8 mouse cellular contexts compared by ENCODE assay signal in the genomic region with DNA sequence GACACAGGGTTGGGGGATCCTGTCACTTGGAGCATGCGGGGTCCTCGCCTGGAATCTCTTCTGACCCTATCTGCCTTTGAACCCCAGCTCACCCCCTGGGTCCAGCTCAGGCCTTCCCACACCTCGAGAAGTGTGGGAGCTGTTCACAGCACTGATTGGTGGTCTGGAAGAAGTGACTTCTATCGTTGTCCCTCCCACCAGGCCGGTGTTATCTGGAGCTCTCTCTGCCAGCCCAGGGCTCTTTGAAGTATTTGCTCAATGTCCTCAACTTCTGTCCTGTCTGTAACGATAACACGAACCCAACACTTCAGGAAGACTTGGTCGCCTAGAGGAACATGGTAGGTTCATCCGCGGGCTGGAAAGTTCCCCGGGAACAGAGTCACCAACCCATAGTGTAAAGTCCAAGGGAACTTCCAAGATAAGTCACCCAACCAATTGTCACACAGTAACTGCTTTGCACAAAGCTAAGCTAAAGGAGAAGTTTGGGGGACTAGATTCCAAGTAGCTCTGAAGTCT. TPM values are rescaled to one million over a fixed set of nuclear protein-coding genes. Genes with fewer than 3 reads are reported as not detected.
A peak's percentile ranks its signal among the peaks of the same experiment; 100 is the strongest.
DNase-seq lines count a peak whose midpoint lies in the region; ATAC-seq lines count a peak whose summit lies in the region.

No protein-coding gene starts in this region.

- WGBS in forebrain, embryonic 10.5 days: 71% methylated on average over 11 of the region's 11 CpGs
- WGBS in forebrain, embryonic 16.5 days: 77% methylated on average over 11 of the region's 11 CpGs
- 54% methylated on average over 11 of the region's 11 CpGs for WGBS in limb, embryonic 10.5 days

- peak overlapping the region; percentile 94 for H3K4me3 ChIP-seq in forebrain, embryonic 10.5 days
- H3K4me3 ChIP-seq in forebrain, embryonic 16.5 days (replicated peaks; ENCODE audit: low read length): no peak overlapping the region
- peak overlapping the region; percentile 93 for H3K4me3 ChIP-seq in megakaryocyte, embryonic 14.5 days (replicated peaks)
- H3K4me3 ChIP-seq in limb, embryonic 10.5 days: peak overlapping the region; percentile 73

- no peak overlapping the region for H3K27ac ChIP-seq in forebrain, embryonic 10.5 days
- no peak overlapping the region for H3K27ac ChIP-seq in forebrain, embryonic 16.5 days (ENCODE audit: low read length)
- H3K27ac ChIP-seq in limb, embryonic 10.5 days: no peak overlapping the region

- no peak for DNase-seq in forebrain, embryonic 10.5 days (ENCODE audit: extremely low spot score, low spot score)
- no peak for DNase-seq in limb, embryonic 10.5 days (ENCODE audit: low spot score)
- peak; percentile 50 for DNase-seq in testis, postnatal 10 days (ENCODE audit: low spot score)
- DNase-seq in urinary bladder, adult 2 months (ENCODE audit: low spot score): no peak
- DNase-seq in adrenal gland, postnatal 10 days: no peak

- H3K4me2 ChIP-seq in forebrain, embryonic 16.5 days (ENCODE audit: low read length): no peak overlapping the region

- no peaks in the 10 kb centered on the region for H3K36me3 ChIP-seq in forebrain, embryonic 10.5 days (replicated peaks)
- H3K36me3 ChIP-seq in forebrain, embryonic 16.5 days (ENCODE audit: control insufficient read depth, insufficient read depth): no peaks in the 10 kb centered on the region
- peaks cover under 1% of the 10 kb centered on the region for H3K36me3 ChIP-seq in megakaryocyte, embryonic 14.5 days (replicated peaks; ENCODE audit: low read length)
- peaks cover 1% of the 10 kb centered on the region; the same call in 1 of the 2 replicates for H3K36me3 ChIP-seq in limb, embryonic 10.5 days

- peaks cover 42% of the 10 kb centered on the region for H3K27me3 ChIP-seq in forebrain, embryonic 10.5 days (ENCODE audit: poor library complexity, severe bottlenecking)
- H3K27me3 ChIP-seq in forebrain, embryonic 16.5 days (replicated peaks; ENCODE audit: control insufficient read depth, insufficient read depth, low read length): peaks cover 19% of the 10 kb centered on the region
- peaks cover 62% of the 10 kb centered on the region for H3K27me3 ChIP-seq in megakaryocyte, embryonic 14.5 days (replicated peaks)
- H3K27me3 ChIP-seq in limb, embryonic 10.5 days (ENCODE audit: low read depth, poor library complexity, severe bottlenecking): peaks cover 15% of the 10 kb centered on the region

- no peak for ATAC-seq in forebrain, embryonic 16.5 days
- ATAC-seq in megakaryocyte, adult 5-6 weeks (ENCODE audit: poor library complexity, severe bottlenecking): no peak

- H3K9me3 ChIP-seq in forebrain, embryonic 10.5 days: no peaks in the 10 kb centered on the region
- no peaks in the 10 kb centered on the region for H3K9me3 ChIP-seq in forebrain, embryonic 16.5 days (ENCODE audit: control insufficient read depth, low read length)
- H3K9me3 ChIP-seq in megakaryocyte, embryonic 14.5 days: peaks cover 1% of the 10 kb centered on the region; the same call in 1 of the 2 replicates
- H3K9me3 ChIP-seq in limb, embryonic 10.5 days (replicated peaks): no peaks in the 10 kb centered on the region

- peaks cover 60% of the 10 kb centered on the region for H3K4me1 ChIP-seq in forebrain, embryonic 10.5 days
- peaks cover 32% of the 10 kb centered on the region for H3K4me1 ChIP-seq in forebrain, embryonic 16.5 days (replicated peaks; ENCODE audit: control insufficient read depth, insufficient read depth, low read length)
- H3K4me1 ChIP-seq in megakaryocyte, embryonic 14.5 days: peaks cover 49% of the 10 kb centered on the region
- peaks cover 52% of the 10 kb centered on the region for H3K4me1 ChIP-seq in limb, embryonic 10.5 days

- no peak overlapping the region for H3K9ac ChIP-seq in forebrain, embryonic 16.5 days (replicated peaks; ENCODE audit: low read depth, low read length)

RNA-seq across cellular contexts. Expression of a gene that starts 4.4 kb away (rescaled TPM):
- polyA plus RNA-seq in forebrain, embryonic 10.5 days (2016; fragmentation: Nextera tagmentation; extraction: Ambion mirVana): 1.5 and 2.5 TPM in 2 replicates
- polyA plus RNA-seq in forebrain, embryonic 16.5 days (2015; fragmentation: Nextera tagmentation; extraction: Ambion mirVana): 4.2 and 5.1 TPM in 2 replicates
- polyA plus RNA-seq in megakaryocyte, embryonic 14.5 days (2012; ENCODE audit: insufficient read depth, low replicate concordance): 8.6 TPM in 2 replicates
- 4.3 and 6.3 TPM in 2 replicates for total RNA-seq in megakaryocyte, adult 5-6 weeks (2015)
- total RNA-seq in megakaryocyte, adult 5-6 weeks (2017): 6.9 and 7.1 TPM in 2 replicates
- polyA plus RNA-seq in limb, embryonic 10.5 days (2016; fragmentation: Nextera tagmentation; extraction: Ambion mirVana): 2.5 TPM in 2 replicates
- polyA plus RNA-seq in urinary bladder, adult 2 months (2012; rRNA removed): 30.2 and 37.2 TPM in 2 replicates
- total RNA-seq in adrenal gland, postnatal 10 days (2021): 10 to 100 TPM; 36.1 to 48.2 TPM

RNA-seq across cellular contexts. Expression of a gene that starts 26.8 kb away (rescaled TPM):
- polyA plus RNA-seq in forebrain, embryonic 10.5 days (2016; fragmentation: Nextera tagmentation; extraction: Ambion mirVana): 17.0 and 21.7 TPM in 2 replicates
- polyA plus RNA-seq in forebrain, embryonic 16.5 days (2015; fragmentation: Nextera tagmentation; extraction: Ambion mirVana): 14.6 and 15.4 TPM in 2 replicates
- 0.45 TPM in 1 of 2 replicates, not detected in the other for polyA plus RNA-seq in megakaryocyte, embryonic 14.5 days (2012; ENCODE audit: insufficient read depth, low replicate concordance)
- total RNA-seq in megakaryocyte, adult 5-6 weeks (2015): 18.7 and 19.8 TPM in 2 replicates
- total RNA-seq in megakaryocyte, adult 5-6 weeks (2017): 2.3 and 12.8 TPM in 2 replicates
- polyA plus RNA-seq in limb, embryonic 10.5 days (2016; fragmentation: Nextera tagmentation; extraction: Ambion mirVana): 9.4 and 15.3 TPM in 2 replicates
- 55.7 and 56.2 TPM in 2 replicates for polyA plus RNA-seq in urinary bladder, adult 2 months (2012; rRNA removed)
- total RNA-seq in adrenal gland, postnatal 10 days (2021): 100 to 1,000 TPM; 260 to 277 TPM

RNA-seq across cellular contexts. Expression of a gene that starts 29.3 kb away (rescaled TPM):
- 11.4 and 11.6 TPM in 2 replicates for polyA plus RNA-seq in forebrain, embryonic 10.5 days (2016; fragmentation: Nextera tagmentation; extraction: Ambion mirVana)
- 2.1 and 2.6 TPM in 2 replicates for polyA plus RNA-seq in forebrain, embryonic 16.5 days (2015; fragmentation: Nextera tagmentation; extraction: Ambion mirVana)
- polyA plus RNA-seq in megakaryocyte, embryonic 14.5 days (2012; ENCODE audit: insufficient read depth, low replicate concordance): 44.1 and 83.5 TPM in 2 replicates
- 0.18 and 1.2 TPM in 2 replicates for total RNA-seq in megakaryocyte, adult 5-6 weeks (2015)
- 0.40 TPM in 1 of 2 replicates, not detected in the other for total RNA-seq in megakaryocyte, adult 5-6 weeks (2017)
- 16.1 and 23.8 TPM in 2 replicates for polyA plus RNA-seq in limb, embryonic 10.5 days (2016; fragmentation: Nextera tagmentation; extraction: Ambion mirVana)
- 0.77 and 0.80 TPM in 2 replicates for polyA plus RNA-seq in urinary bladder, adult 2 months (2012; rRNA removed)
- total RNA-seq in adrenal gland, postnatal 10 days (2021): 1 to 10 TPM; 3.5 to 5.1 TPM

RNA-seq across cellular contexts. Expression of a gene that starts 41.5 kb away (rescaled TPM):
- polyA plus RNA-seq in forebrain, embryonic 10.5 days (2016; fragmentation: Nextera tagmentation; extraction: Ambion mirVana): 18.4 and 20.9 TPM in 2 replicates
- polyA plus RNA-seq in forebrain, embryonic 16.5 days (2015; fragmentation: Nextera tagmentation; extraction: Ambion mirVana): 14.8 and 19.8 TPM in 2 replicates
- 83.4 and 214 TPM in 2 replicates for polyA plus RNA-seq in megakaryocyte, embryonic 14.5 days (2012; ENCODE audit: insufficient read depth, low replicate concordance)
- 2.8 and 3.1 TPM in 2 replicates for total RNA-seq in megakaryocyte, adult 5-6 weeks (2015)
- total RNA-seq in megakaryocyte, adult 5-6 weeks (2017): 1.0 and 2.4 TPM in 2 replicates
- 21.0 and 21.5 TPM in 2 replicates for polyA plus RNA-seq in limb, embryonic 10.5 days (2016; fragmentation: Nextera tagmentation; extraction: Ambion mirVana)
- 41.1 and 46.4 TPM in 2 replicates for polyA plus RNA-seq in urinary bladder, adult 2 months (2012; rRNA removed)
- 10 to 100 TPM; 29.7 to 41.0 TPM for total RNA-seq in adrenal gland, postnatal 10 days (2021)

RNA-seq across cellular contexts. Expression of a gene that starts 44.4 kb away (rescaled TPM):
- 627 and 634 TPM in 2 replicates for polyA plus RNA-seq in forebrain, embryonic 10.5 days (2016; fragmentation: Nextera tagmentation; extraction: Ambion mirVana)
- 403 and 431 TPM in 2 replicates for polyA plus RNA-seq in forebrain, embryonic 16.5 days (2015; fragmentation: Nextera tagmentation; extraction: Ambion mirVana)
- polyA plus RNA-seq in megakaryocyte, embryonic 14.5 days (2012; ENCODE audit: insufficient read depth, low replicate concordance): 44.4 and 47.3 TPM in 2 replicates
- total RNA-seq in megakaryocyte, adult 5-6 weeks (2015): 81.0 and 111 TPM in 2 replicates
- total RNA-seq in megakaryocyte, adult 5-6 weeks (2017): 137 and 179 TPM in 2 replicates
- 626 and 675 TPM in 2 replicates for polyA plus RNA-seq in limb, embryonic 10.5 days (2016; fragmentation: Nextera tagmentation; extraction: Ambion mirVana)
- polyA plus RNA-seq in urinary bladder, adult 2 months (2012; rRNA removed): 264 and 322 TPM in 2 replicates
- total RNA-seq in adrenal gland, postnatal 10 days (2021): 100 to 1,000 TPM; 231 to 234 TPM
